Mouse (Mus musculus): ENCODE results near the gene Ak8.
A peak's percentile ranks its signal among the peaks of the same experiment; 100 is the strongest.

Ak8 gene

DNA sequence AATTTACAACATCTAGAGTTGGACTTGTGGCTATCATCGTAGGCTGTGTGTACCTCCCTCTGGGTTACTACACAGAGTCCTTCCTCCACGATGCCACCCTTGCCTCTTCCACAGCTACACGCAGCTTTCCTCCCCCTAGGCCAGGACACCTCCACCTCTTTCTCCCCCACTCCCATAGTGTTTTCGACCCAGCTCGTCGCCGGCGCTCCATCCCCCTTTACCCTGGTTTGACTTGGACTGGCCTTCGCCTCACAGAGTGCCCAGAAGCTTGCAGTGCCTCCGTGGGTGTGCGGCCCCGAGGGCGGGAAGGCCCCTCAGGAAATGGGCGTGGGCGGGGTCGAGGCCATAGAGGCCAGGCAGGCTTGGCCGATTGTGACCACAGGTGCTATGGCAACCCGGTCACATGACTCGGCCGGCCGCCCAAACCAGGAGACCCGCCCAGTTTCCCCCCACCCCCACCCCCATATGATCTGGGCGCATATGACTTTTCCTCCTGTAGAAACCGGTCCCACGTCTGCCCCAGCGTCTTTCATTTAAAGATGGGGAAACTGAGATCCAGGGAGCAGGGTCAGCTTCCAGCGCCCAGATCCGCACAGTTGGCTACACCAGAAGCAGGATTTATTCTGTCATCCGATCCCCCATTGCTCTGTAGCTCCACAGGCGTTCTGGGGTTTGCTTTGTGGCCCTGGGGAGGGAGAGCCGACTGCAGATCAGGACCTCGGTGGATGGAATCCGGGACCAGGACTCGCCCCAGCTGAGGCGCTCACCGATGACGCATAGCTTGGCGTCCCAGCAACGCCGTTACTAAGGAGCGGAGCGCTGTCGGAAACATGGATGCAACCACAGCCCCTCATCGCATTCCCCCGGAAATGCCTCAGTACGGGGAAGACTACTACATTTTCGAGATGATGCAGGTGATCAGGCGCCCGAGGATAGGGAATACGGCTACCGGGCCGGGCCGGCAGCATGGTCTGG lies at the start of gene Ak8, which contains the start of gene Spaca9:
TSS of gene Ak8 (plus strand) at position 804 of the 975 bp plus-strand sequence.
TSS of gene Spaca9 (minus strand) at position 367 of the 975 bp plus-strand sequence.
- DNase-seq: peak; percentile 85 to 89

DNA sequence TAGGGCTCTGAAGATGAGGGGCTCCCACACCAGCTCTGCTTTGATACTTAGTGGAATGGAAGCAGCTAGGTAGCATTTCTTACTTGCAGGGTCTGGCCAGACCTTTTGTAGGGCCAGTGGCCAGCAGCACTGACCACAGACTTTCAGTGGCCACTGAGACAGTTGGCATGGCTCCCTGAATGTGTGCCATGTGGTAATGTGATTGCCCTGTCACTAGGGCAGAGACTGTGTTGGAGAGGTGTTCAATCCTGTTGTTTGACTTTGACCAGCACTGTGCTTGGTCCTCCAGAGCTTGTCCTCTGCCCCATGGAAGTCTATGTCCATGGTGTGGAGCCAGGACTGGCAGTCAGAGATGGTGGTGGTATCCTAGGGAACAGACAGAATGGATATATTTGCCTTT lies 49.4 kb upstream of the Ak8 start:
- DNase-seq: peak; percentile 31 to 67

DNA sequence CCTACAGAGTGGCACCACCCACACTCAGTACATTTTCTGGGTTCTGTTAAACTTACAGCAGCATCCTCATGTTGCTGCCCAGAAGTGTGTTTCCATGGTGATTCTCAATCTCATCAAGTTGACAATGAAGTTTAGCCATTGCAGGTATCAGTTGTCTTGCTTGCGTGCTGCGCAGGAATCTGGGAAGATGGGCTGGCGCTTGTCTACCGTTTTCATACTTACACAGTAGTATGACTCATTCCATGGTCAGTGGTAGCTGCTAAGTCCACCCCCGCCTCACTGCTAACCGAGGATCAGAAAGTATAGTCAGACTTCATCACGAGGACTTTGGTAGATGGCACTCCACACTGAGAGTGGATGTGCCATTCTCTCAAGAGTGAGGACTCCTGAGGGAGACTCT lies 46.6 kb upstream of the Ak8 start:
- DNase-seq: no peak

- peak in 1 of 2 experiments; percentile 27 for DNase-seq
Observed at GRCm38 (mm10) chr2:28654295-28654694, 45.7 kb upstream of the Ak8 start.

DNA sequence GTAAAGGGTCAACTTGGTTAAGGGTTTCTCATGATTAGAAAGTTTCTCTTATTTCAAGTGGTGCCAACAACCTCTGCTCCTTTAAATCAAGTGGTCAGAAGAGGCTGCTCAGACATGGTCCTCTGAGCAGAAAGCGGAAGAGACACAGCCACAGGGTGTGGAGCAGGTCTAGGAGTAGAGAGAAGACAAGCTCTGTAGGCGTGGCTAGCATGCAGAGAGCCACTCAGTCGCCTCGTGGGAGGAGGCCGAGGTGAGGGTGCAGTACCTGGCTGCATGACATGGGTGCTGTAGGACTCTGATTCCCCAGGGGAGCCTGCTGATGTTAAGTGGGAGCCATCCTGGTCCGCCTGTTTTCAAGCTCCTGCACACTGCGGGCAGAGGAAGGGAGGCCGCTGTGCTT lies 43.7 kb upstream of the Ak8 start:
- DNase-seq: no peak

GRCm38 (mm10) chr2:28662891-28663290 lies 37.1 kb upstream of the Ak8 start:
- no peak for DNase-seq

GRCm38 (mm10) chr2:28665818-28666217 lies 34.1 kb upstream of the Ak8 start:
- DNase-seq: no peak

- DNase-seq: no peak
Observed at GRCm38 (mm10) chr2:28671438-28671837, 28.5 kb upstream of the Ak8 start.

DNA sequence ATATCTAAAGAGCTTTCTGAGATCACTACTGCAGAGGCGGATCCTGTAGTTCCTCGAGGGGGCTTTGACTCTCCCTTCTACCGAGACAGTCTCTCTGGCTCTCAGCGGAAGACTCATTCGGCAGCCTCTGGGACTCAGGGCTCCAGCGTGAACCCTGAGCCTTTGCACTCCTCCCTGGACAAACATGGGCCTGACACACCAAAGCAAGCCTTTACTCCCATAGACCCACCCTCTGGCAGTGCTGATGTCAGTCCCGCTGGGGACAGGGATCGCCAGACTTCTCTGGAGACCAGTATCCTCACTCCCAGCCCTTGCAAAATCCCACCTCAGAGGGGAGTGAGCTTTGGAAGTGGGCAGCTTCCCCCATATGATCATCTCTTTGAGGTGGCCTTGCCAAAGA lies 24.0 kb upstream of the Ak8 start:
- DNase-seq: no peak

DNA sequence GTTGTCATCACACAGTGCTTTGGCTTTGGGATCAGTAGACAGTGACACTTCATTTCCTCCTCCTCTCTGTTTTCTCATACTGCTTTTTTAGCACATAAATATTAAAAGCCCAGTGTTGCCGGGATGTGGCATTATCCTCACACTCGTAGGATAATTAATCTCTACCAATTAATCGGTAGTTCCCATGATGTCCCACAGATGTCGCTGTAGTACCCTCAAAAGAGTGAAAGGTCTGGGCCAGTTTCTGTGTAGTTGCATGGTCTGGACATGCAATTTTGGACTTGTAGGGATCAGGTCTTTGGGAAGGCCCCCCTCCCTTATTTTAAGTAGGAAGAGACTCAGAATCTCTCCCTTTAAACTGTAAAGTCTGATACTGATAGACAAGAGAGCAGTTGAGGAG lies 19.3 kb upstream of the Ak8 start:
- DNase-seq: peak in 1 of 2 experiments; percentile 58

DNA sequence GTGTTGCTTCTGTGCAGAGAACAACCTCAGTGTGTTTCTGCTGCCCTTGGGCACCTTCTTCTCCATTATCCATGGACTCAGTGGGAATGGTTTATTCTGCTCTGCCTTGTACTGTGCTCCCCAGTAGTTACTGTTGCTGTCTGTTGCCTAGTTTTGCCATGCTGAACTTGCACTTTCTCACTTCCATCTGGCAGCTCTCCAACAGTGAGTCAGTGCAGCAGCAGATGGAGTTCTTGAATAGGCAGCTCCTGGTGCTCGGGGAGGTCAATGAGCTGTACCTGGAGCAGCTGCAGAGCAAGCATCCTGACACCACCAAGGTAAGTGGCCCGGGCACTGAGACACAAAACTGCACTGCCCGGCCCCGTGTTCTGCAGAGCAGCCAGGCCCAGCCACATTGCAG lies 18.2 kb upstream of the Ak8 start:
- DNase-seq: peak; percentile 42 to 61

DNA sequence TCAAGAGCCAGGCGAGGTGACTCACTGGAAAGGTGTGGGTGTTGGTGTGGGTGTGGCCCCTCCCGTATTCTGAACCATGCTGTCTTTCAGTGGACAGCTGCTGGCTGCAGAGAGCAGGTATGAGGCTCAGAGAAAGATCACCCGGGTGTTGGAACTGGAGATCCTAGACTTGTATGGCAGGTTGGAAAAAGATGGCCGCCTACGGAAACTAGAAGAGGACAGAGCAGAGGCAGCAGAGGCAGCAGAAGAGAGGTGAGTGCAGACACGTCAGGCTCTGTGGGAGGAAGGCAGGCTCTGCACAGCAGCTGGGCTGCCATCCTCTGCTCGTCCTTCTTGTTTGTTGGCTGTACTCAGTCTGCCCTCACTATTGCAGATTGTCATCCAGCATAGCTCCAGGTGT lies 14.1 kb upstream of the Ak8 start:
- DNase-seq: no peak

- peak in 1 of 2 experiments; percentile 54 for DNase-seq
Observed at GRCm38 (mm10) chr2:28688431-28688830, 11.5 kb upstream of the Ak8 start.

DNA sequence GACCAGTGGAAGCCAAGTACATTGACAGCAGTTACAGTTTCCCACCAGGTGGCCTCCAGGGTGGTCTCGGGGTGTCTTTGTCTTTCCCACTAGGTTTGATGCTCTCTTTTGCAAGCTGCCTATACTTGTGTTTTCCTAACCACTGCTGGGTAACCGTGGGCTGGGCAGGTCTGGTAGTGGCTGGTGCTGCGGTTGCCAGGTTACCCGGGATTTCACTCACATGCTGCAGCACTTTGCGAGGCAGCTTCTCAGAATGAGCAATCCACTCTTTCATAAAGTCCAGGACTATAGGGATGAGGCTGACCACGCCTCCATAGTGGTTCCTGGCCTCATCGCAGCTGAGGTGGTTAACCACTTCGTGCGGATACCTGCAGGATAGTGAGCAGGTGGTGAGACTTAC lies 7.3 kb upstream of the Ak8 start:
- no peak for DNase-seq

GRCm38 (mm10) chr2:28698566-28698965 lies 1.4 kb upstream of the Ak8 start:
- no peak for DNase-seq

- no peak for DNase-seq
Observed at GRCm38 (mm10) chr2:28701646-28702262, 1.8 kb downstream of the Ak8 start.

- DNase-seq: no peak
Observed at GRCm38 (mm10) chr2:28706106-28706636, 6.2 kb downstream of the Ak8 start.

DNA sequence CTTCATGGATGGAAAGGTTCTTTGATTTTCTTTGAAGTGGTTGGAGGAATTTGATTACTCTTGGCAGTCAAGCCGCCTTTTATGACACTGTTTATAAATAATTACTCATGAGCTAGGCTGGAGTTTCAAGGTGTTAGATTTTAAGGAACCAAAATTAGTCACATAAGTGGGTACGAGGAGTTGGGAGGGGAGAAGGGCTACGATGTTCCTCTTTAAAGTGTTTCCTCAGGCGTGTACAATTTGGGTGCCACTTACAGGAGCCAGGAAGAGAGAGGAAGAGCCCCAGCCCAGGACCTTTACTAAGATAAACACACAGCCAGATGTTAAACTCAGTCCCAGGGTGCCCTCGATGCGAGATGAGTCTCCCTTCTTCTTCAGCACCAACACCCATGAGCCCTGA lies 6.8 kb downstream of the Ak8 start:
- no peak for DNase-seq

- no peak for DNase-seq
Observed at GRCm38 (mm10) chr2:28713036-28713435, 13.1 kb downstream of the Ak8 start.

DNA sequence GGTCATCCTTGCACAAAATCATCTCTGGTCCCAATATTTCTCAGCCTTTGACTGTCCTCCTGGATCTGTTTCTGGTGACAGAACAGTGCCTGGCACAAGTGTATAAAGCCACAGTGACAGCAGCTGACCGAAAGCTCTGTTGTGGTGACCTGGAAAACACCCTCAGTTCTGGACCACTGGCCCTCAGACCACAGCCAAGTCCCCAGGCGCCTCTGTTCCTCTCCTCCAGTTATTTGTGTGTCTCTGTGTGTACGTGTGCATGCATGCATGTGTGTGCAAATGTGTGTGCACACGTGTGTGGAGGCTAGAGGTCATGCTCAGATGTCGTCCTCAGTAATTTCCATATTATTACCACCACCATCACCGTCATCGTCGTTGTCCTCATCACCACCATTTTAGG lies 22.5 kb downstream of the Ak8 start:
- DNase-seq: no peak

DNA sequence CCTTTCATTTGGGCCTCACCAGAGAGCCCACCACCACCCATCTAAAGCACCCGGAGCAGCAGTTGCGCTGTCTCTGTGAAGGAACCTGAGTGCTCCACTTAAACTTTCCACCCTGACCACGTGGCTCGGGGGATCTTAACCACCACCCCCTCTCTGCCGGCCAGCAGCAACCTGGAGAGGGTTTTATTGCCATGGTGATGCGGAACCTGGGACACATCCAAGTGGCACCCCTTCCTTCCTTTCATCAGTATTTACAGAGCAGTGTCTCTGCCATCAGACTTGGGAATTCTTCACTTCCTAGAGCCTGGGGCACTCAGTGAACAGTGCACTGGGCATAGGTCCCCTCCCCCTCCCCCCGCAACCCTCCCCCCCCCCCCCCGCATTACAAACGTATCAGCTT lies 23.9 kb downstream of the Ak8 start:
- no peak for DNase-seq

DNA sequence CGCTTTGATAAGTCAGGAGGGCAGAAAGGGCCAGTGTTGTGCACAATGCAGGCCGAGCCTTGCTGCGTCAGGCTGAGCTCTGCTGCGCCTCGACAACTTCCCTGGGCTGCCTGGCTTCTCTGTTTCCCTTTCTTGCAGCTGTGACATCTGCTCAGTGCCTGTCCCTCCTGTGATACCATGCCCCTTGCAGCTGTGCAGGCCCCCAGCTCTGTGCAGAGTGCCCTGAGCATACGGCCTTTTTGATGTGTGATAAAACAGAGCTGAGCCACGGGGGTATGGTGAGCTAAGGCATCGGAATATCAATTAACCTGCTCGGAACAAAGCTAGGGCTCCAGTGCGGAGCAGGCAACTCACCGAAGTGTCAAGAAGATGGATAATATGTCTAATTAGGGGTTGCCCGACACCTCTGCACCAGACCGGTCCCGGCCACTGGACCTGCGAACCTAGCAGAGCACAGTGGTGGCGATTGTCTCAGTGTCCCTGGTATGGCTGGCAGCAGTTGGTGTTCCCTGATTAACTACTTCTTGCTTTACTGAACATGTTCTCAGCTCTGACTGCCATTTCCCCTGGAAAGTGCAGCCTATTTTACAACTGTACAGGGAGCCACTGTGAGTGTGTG lies 27.9 kb downstream of the Ak8 start:
- no peak for DNase-seq

DNA sequence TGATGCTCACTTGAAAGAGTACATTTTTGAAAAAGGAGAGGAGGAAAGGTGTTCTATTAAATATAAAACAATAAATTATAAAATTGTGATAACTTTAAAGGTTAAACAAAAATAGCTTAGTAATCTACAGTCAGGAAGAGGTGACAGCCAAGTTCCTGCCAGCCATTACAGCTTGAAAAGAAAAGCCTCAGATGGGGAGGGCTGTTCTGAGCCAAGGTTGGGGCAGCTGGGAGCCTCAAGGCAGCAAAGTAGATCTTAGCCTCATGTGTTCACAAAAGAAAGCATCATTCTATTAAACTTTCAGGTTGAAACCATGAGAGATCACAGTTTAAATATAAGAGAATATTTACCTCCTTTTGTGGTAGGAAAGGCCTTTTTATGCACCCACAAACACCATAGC lies 30.7 kb downstream of the Ak8 start:
- DNase-seq: no peak
